Mouse (Mus musculus) C2C12 (cell line): ENCODE measurements around the gene Opn1sw.

Experiments used
- CTCF ChIP-seq: IDR thresholded peaks from one replicate; pipeline ENCODE4 v1.5.1; 2011; ENCODE audit not compliant: control insufficient read depth, insufficient read depth, insufficient read length
- MYOD1 ChIP-seq: IDR thresholded peaks from one replicate; pipeline ENCODE4 v1.6.1; 2011; ENCODE audit warnings: low read depth; ENCODE audit not compliant: control insufficient read depth, insufficient read length
- USF1 ChIP-seq: IDR thresholded peaks from one replicate; pipeline ENCODE4 v1.6.1; 2011; ENCODE audit warnings: low read depth, mild to moderate bottlenecking, control low read depth, moderate library complexity

- no peak for TF ChIP-seq USF1
- TF ChIP-seq CTCF, result no peak
- TF ChIP-seq MYOD1, result no peak
Measured at GRCm38 (mm10) chr6:29426331-29426730, 38.1 kb upstream of the Opn1sw start.
